Mouse (Mus musculus) small intestine, adult 2 months (tissue): ENCODE data around the gene Cryge.

Experiments used
- CTCF ChIP-seq: fragments of 200-500 bp; IDR thresholded peaks from 2 replicates; pipeline ENCODE4 v1.5.1; 2012; ENCODE audit warnings: low read depth, mild to moderate bottlenecking, control low read depth, inconsistent platforms, low read length, moderate library complexity, mixed read lengths; ENCODE audit not compliant: insufficient replicate concordance, insufficient read length; ENCODE audit errors: extremely low read depth
- POLR2A ChIP-seq: fragments of 200-500 bp; IDR thresholded peaks from 2 replicates; pipeline ENCODE4 v1.6.1; 2012; ENCODE audit warnings: low read depth, mild to moderate bottlenecking, control low read depth, inconsistent platforms, low read length, moderate library complexity

GRCm38 (mm10) chr1:65063352-65063751 is 12.4 kb upstream of the Cryge start, which contains the start of gene Crygd:
- no peak for TF ChIP-seq POLR2A
- TF ChIP-seq CTCF, result no peak
